Mouse (Mus musculus) liver, embryonic 15.5 days (tissue): ENCODE data around the gene Cd300a. TPM values are rescaled to one million over a fixed set of nuclear protein-coding genes. Genes with fewer than 3 reads are reported as not detected.
"Not testable (repeated sequence)": the region's sequence is repeated elsewhere in the genome, so short reads cannot be mapped to it uniquely, and the experiment has no call there.

ENCODE experiments used
- ATAC-seq: fragments of 200-750 bp; cut with Nextera tagmentation; 2 replicates; pipeline ENCODE4 v1.8.0; 2017; ENCODE audit warnings: moderate number of reproducible peaks, mild to moderate bottlenecking, moderate library complexity; ENCODE audit not compliant: insufficient read depth
- H3K27ac ChIP-seq: fragments of 300-500 bp; sonication (generic); replicated peaks from 2 replicates; pipeline ENCODE4 v1.5.1; 2015; ENCODE audit warnings: mild to moderate bottlenecking, inconsistent platforms
- H3K27me3 ChIP-seq: fragments of 300-500 bp; sonication (generic); 2 replicates; pipeline ENCODE4 v1.6.1; 2015; ENCODE audit warnings: mild to moderate bottlenecking, inconsistent platforms
- H3K36me3 ChIP-seq: fragments of 300-500 bp; sonication (generic); replicated peaks from 2 replicates; pipeline ENCODE4 v1.6.1; 2015; ENCODE audit warnings: moderate library complexity, mild to moderate bottlenecking, inconsistent platforms
- H3K4me1 ChIP-seq: fragments of 300-500 bp; sonication (generic); replicated peaks from 2 replicates; pipeline ENCODE4 v1.6.1; 2015; ENCODE audit warnings: inconsistent platforms
- H3K4me2 ChIP-seq: fragments of 300-500 bp; sonication (generic); 2 replicates; pipeline ENCODE4 v1.6.1; 2015; ENCODE audit warnings: moderate library complexity, mild to moderate bottlenecking, inconsistent platforms
- H3K4me3 ChIP-seq: fragments of 300-500 bp; sonication (generic); replicated peaks from 2 replicates; pipeline ENCODE4 v1.5.1; 2015; ENCODE audit warnings: mild to moderate bottlenecking, inconsistent platforms
- H3K9ac ChIP-seq: fragments of 300-500 bp; sonication (generic); 2 replicates; pipeline ENCODE4 v1.6.1; 2015; ENCODE audit warnings: moderate library complexity, mild to moderate bottlenecking, inconsistent platforms
- H3K9me3 ChIP-seq: fragments of 300-500 bp; sonication (generic); replicated peaks from 2 replicates; pipeline ENCODE4 v1.6.1; 2016; ENCODE audit warnings: inconsistent platforms
- WGBS: fragments of 180-500 bp; shearing (Covaris S2); methylation state at CpG from one replicate; pipeline ENCODE4 v1.1.7; 2015; ENCODE audit warnings: mixed read lengths; ENCODE audit not compliant: insufficient replicate concordance; 5-methylcytosine and 5-hydroxymethylcytosine counted together
- polyA plus RNA-seq: library from polyadenylated mRNA; unstranded; fragments of >200 nt; fragmentation: Nextera tagmentation; extraction: Ambion mirVana; gene quantifications from 2 replicates; pipeline ENCODE4 v1.2.1, GENCODE M21; 2015

The Cd300a gene
- polyA plus RNA-seq, 1 experiment from 2014 or later, result 7.3 TPM

DNA sequence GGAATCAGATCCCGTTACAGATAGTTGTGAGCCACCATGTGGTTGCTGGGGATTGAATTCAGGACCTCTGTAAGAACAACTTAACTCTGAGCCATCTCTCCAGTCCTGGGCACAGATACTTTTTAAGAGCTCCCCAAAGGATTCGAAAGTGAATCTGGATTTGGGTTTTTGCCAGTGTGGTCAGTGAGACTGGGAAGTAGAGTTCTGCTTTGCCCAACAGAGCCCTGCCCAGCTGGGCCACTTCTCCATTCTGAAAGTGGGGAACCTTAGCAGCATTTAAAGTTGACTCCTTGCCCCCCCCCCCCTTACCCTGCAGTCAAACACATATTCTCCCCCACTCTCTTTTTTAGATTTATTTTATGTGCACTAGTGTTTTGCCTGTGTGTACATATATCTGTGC, 10.2 kb upstream of the Cd300a start:
- Histone ChIP-seq H3K36me3 (no peaks in the 10 kb centered on the region), H3K4me3 (no peak overlapping the region), H3K9me3 (no peaks in the 10 kb centered on the region), H3K4me1 (peaks cover 32% of the 10 kb centered on the region), H3K9ac (no peak overlapping the region), H3K4me2 (no peak overlapping the region), H3K27ac (0 out of 2 replicates have a peak overlapping the region, but pooled peaks have one; percentile 3), H3K27me3 (no peaks in the 10 kb centered on the region)
- no peak for ATAC-seq
- 37% methylated on average over 2 of the region's 2 CpGs for WGBS

DNA sequence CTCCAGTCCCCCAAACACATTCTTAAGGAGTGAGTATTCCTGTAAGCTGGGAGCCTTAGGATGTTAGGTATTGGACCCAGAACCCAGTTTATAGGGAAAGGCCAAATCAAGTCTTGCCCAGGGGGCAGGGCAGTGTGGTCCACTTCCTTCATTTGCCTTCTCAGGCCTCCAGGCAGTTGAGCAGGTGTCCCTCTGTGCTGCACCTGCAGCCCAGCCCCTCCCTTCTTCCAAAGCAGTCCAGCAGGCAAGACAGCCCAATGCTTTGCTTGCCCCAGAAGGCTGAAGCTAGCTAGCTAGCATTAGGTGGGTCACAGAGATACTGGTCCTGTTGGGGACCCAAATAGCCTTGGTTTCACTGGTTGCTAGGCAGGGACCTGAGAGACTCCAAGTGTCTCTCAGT, 9.7 kb upstream of the Cd300a start:
- Histone ChIP-seq H3K4me1 (peaks cover 32% of the 10 kb centered on the region), H3K4me3 (no peak overlapping the region), H3K27ac (no peak overlapping the region), H3K27me3 (no peaks in the 10 kb centered on the region), H3K36me3 (no peaks in the 10 kb centered on the region), H3K4me2 (no peak overlapping the region), H3K9ac (no peak overlapping the region), H3K9me3 (no peaks in the 10 kb centered on the region)
- ATAC-seq, result no peak

DNA sequence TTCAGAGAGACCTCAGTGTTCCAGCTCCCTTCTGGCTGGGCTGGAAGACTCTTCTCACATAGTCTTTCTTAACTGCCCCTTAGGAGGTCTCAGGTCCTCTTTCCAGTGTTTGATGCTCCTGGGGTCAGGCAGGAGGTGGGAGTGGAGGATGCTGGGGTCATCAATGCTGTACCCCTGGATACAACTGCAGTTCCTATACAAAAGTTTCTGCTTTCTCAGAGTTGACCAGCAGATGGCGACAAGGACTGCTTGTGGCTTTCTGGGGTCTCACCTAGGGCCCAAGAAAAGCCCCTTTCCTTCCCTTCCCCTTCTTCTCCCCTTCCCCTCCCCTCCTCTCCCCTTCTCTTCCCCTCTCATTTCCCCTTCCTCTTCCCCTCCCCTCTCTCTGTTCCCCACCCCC, 9.3 kb upstream of the Cd300a start:
- Histone ChIP-seq H3K4me2 (no peak overlapping the region), H3K9ac (no peak overlapping the region), H3K27ac (no peak overlapping the region), H3K36me3 (no peaks in the 10 kb centered on the region), H3K4me1 (peaks cover 31% of the 10 kb centered on the region), H3K27me3 (no peaks in the 10 kb centered on the region), H3K9me3 (no peaks in the 10 kb centered on the region), H3K4me3 (no peak overlapping the region)
- 0% methylated on average over 1 of the region's 1 CpGs for WGBS
- ATAC-seq, result no peak

DNA sequence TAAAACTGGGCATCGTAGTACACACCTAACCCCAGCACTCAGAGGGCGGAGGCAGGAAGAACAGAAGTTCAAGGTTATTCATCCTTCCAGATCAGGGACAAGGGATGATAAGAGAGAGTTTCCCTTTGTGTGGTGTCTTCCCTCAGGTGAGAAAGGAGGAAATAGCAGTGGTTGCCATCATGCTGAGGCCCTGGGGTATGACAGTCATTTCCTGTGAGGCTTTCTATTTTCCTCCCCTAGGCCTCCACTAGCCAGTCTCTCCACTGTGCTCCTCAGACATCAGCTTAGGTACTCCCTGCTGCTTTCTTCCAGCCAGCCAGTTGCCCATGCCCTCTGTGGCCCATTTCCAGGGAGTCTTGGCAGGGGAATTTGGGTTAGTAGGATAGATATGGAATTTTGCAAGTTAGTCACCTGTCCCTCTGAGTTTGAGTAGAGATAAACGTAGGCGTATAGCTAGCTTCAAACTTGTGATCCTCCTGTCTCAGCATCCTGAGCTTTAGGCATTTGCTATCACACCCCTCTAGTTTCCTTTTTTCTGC, 6.5 kb upstream of the Cd300a start:
- 67% methylated on average over 4 of the region's 4 CpGs for WGBS
- Histone ChIP-seq H3K4me1 (peaks cover 17% of the 10 kb centered on the region; the same call in 1 of the 2 replicates), H3K27ac (no peak overlapping the region), H3K9me3 (no peaks in the 10 kb centered on the region), H3K4me3 (no peak overlapping the region), H3K27me3 (no peaks in the 10 kb centered on the region), H3K9ac (no peak overlapping the region), H3K4me2 (no peak overlapping the region), H3K36me3 (no peaks in the 10 kb centered on the region)
- ATAC-seq, result no peak

DNA sequence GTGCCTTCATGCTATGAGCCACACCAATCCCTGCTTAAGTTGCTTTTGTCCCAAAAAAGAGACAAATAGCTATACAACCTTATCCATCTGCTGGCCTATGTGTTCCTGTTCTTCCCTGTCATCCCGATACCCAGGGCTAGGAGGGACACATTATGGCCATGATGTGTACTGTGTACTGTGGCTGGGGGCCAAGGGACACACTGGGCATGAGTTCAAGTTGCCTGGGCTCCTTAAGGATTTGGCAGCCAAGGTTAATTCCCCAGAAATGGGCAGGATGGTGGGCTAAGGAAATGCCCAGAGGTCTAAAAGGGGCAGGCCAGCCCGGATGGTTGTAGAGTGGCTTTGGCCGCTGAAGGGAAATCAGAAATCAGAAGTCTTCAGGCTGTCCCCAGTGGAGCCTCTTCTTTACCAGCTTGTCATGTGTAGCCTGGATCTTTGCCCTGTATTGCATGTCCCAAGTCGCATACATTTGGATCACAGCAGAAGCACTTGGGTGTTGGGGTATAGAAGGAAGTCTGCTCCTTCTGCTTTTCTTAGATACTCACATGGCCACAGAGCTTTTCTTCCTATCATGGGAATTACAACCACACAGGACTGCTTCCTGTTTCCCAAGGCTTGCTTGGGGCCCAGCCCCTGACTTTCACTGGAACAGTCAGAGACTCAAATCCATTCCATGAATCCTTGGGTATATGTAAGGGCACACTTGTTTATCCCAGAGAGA, 5.3 kb upstream of the Cd300a start:
- Histone ChIP-seq H3K27me3 (no peaks in the 10 kb centered on the region), H3K9me3 (no peaks in the 10 kb centered on the region), H3K4me3 (no peak overlapping the region), H3K27ac (no peak overlapping the region; the same call in 1 of the 2 replicates), H3K9ac (no peak overlapping the region), H3K4me1 (peaks cover 17% of the 10 kb centered on the region; the same call in 1 of the 2 replicates), H3K4me2 (no peak overlapping the region), H3K36me3 (no peaks in the 10 kb centered on the region)
- WGBS, result 41% methylated on average over 4 of the region's 4 CpGs
- no peak for ATAC-seq

DNA sequence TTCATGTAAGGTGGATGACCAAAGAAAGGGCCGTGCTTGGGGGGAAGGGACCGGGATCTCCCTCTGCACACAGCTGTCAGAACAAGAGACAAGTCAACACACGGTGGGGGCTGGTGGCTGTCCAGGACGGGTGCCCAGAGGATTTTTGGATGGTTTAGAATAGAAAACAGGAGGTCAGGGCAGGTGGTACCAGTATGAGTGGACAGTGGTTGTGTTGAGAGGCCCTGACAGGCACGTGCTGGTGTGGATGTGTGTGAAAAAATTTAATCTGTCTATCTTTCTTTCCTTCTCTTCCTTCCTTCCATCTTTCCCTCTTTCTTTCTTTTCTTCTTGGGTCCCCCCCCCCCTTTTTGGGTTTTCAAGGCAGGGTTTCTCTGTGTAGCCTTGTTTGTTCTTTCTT, 701 bp downstream of the Cd300a start:
- Histone ChIP-seq H3K4me3 (peak overlapping the region; percentile 44), H3K9ac (no peak overlapping the region), H3K27ac (0 out of 2 replicates have a peak overlapping the region, but pooled peaks have one; percentile 30), H3K4me2 (peak overlapping the region; percentile 43), H3K9me3 (no peaks in the 10 kb centered on the region), H3K4me1 (0 out of 2 replicates have a peak, but pooled peaks cover 11% of the 10 kb centered on the region), H3K36me3 (no peaks in the 10 kb centered on the region), H3K27me3 (no peaks in the 10 kb centered on the region)
- no peak for ATAC-seq
- 23% methylated on average over 5 of the region's 5 CpGs for WGBS

- peak; percentile 84 for ATAC-seq
- Histone ChIP-seq H3K9me3 (no peaks in the 10 kb centered on the region), H3K4me1 (peaks cover 24% of the 10 kb centered on the region), H3K9ac (no peak overlapping the region), H3K4me2 (no peak overlapping the region), H3K27me3 (no peaks in the 10 kb centered on the region), H3K36me3 (no peaks in the 10 kb centered on the region), H3K4me3 (no peak overlapping the region), H3K27ac (no peak overlapping the region)
- WGBS, result 28% methylated on average over 3 of the region's 3 CpGs
Measured at GRCm38 (mm10) chr11:114896085-114896484, 6.2 kb downstream of the Cd300a start.

DNA sequence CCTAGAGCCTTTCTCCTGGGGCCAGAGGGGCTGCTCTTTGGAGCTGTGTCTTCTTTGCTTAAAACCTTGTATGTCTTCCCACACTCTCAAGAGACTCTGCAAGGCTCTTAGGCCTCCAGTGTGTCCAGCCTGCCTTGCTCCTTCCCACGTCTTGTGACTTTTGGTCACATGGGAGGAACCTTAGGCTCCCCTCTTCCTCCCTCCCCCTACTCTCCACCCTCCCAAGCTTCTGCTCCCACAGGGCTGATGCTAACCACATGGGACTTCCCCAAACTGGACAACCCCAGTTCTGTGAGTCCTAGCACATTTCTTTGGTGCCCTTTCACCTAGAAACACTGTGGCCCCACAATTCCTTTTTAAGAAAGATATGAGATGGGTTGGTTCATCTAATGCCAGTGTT, 8.2 kb downstream of the Cd300a start:
- ATAC-seq, result no peak
- Histone ChIP-seq H3K4me3 (no peak overlapping the region), H3K9ac (no peak overlapping the region), H3K27me3 (no peaks in the 10 kb centered on the region), H3K9me3 (no peaks in the 10 kb centered on the region), H3K36me3 (no peaks in the 10 kb centered on the region), H3K4me1 (peaks cover 24% of the 10 kb centered on the region), H3K27ac (peak overlapping the region; percentile 33; the same call in 1 of the 2 replicates), H3K4me2 (no peak overlapping the region)
- WGBS, result 31% methylated on average over 1 of the region's 1 CpGs

DNA sequence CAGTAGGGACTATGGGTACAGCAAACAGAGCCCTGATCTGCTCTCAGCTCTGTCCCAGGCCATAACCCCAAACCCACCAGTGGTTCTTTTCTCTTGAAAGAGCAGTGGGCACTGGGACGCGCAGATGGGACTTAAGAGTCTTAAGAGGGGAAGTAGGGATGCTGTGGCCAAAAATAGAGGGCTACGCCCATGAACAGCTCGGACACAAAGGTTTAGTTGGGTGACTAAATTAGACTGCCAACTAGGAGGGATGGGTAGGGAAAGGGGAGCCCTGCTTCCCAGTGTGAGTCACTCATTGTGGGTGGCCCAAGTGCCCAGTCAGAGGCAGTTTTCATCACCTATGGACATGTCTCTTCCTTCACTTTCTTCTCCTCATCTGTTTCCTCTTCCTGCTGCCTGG, 13.4 kb downstream of the Cd300a start:
- WGBS, result 65% methylated on average over 4 of the region's 4 CpGs
- Histone ChIP-seq H3K9me3 (no peaks in the 10 kb centered on the region), H3K27ac (no peak overlapping the region), H3K9ac (no peak overlapping the region), H3K4me3 (no peak overlapping the region), H3K4me1 (no peaks in the 10 kb centered on the region), H3K4me2 (no peak overlapping the region), H3K27me3 (no peaks in the 10 kb centered on the region), H3K36me3 (no peaks in the 10 kb centered on the region)
- no peak for ATAC-seq

DNA sequence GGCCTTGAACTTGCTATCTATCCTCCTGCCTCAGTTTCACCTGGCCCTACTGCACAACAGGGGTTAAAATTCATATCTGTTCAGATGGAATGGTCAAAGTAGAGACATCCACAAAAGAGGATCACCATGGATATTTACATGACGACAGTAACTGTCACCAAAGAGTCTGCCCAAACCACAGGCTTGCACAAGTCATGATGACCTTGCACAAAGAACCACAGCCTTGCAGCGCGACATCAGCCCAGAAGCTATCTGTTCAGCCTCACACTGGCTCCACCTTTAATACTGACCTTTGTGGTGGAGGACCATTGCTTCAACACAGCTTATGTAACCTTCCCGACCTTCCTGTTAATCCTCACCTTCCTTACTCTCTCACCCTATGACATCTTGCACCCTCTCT, 17.7 kb downstream of the Cd300a start:
- Histone ChIP-seq H3K4me3 (no peak overlapping the region), H3K4me1 (no peaks in the 10 kb centered on the region), H3K27me3 (no peaks in the 10 kb centered on the region), H3K9me3 (no peaks in the 10 kb centered on the region), H3K9ac (no peak overlapping the region), H3K27ac (no peak overlapping the region), H3K36me3 (no peaks in the 10 kb centered on the region), H3K4me2 (no peak overlapping the region)
- WGBS, result 10% methylated on average over 4 of the region's 4 CpGs
- ATAC-seq, result peak; percentile 56

- Histone ChIP-seq H3K27ac (no peak overlapping the region; the same call in 1 of the 2 replicates), H3K4me3 (no peak overlapping the region), H3K4me1 (no peaks in the 10 kb centered on the region), H3K9me3 (no peaks in the 10 kb centered on the region), H3K9ac (no peak overlapping the region), H3K4me2 (no peak overlapping the region), H3K36me3 (no peaks in the 10 kb centered on the region), H3K27me3 (no peaks in the 10 kb centered on the region)
- WGBS, result 26% methylated on average over 4 of the region's 4 CpGs
- ATAC-seq, result no peak
Measured at GRCm38 (mm10) chr11:114908086-114908485, 18.2 kb downstream of the Cd300a start.

- not testable (repeated sequence) for H3K4me3 ChIP-seq, H3K4me2 ChIP-seq, H3K9ac ChIP-seq, H3K36me3 ChIP-seq, ATAC-seq, H3K9me3 ChIP-seq, H3K27ac ChIP-seq, H3K4me1 ChIP-seq, H3K27me3 ChIP-seq
- WGBS, result 27% methylated on average over 3 of the region's 3 CpGs
Measured at GRCm38 (mm10) chr11:114909538-114909937, 19.7 kb downstream of the Cd300a start.
